Mouse (Mus musculus) lung, embryonic 15.5 days (tissue): ENCODE measurements at regions not wholly inside any gene's neighbourhood (a gene's known extent, or its start where the extent isn't known, plus 50 kb on each side); places are given as distances from the start of the nearest gene placed in this dataset.

Experiments used
- ATAC-seq: fragments of 200-750 bp; cut with Nextera tagmentation; 2 replicates; pipeline ENCODE4 v1.8.0; 2017; ENCODE audit warnings: moderate number of reproducible peaks, borderline replicate concordance; ENCODE audit not compliant: low FRiP score, low TSS enrichment; ENCODE audit errors: extremely low read depth
- H3K27ac ChIP-seq: fragments of 300-500 bp; sonication (generic); 2 replicates; pipeline ENCODE4 v1.5.1; 2015; ENCODE audit warnings: moderate library complexity, mild to moderate bottlenecking, inconsistent platforms
- H3K27me3 ChIP-seq: fragments of 300-500 bp; sonication (generic); 2 replicates; pipeline ENCODE4 v1.6.1; 2015; ENCODE audit warnings: inconsistent platforms
- H3K36me3 ChIP-seq: fragments of 300-500 bp; sonication (generic); 2 replicates; pipeline ENCODE4 v1.6.1; 2015; ENCODE audit warnings: inconsistent platforms
- H3K4me1 ChIP-seq: fragments of 300-500 bp; sonication (generic); 2 replicates; pipeline ENCODE4 v1.6.1; 2015; ENCODE audit warnings: inconsistent platforms
- H3K4me2 ChIP-seq: fragments of 300-500 bp; sonication (generic); 2 replicates; pipeline ENCODE4 v1.6.1; 2015; ENCODE audit warnings: inconsistent platforms, mild to moderate bottlenecking, moderate library complexity
- H3K4me3 ChIP-seq: fragments of 300-500 bp; sonication (generic); 2 replicates; pipeline ENCODE4 v1.5.1; 2015; ENCODE audit warnings: mild to moderate bottlenecking, inconsistent platforms
- H3K9ac ChIP-seq: fragments of 300-500 bp; sonication (generic); 2 replicates; pipeline ENCODE4 v1.6.1; 2015; ENCODE audit warnings: inconsistent platforms
- H3K9me3 ChIP-seq: fragments of 300-500 bp; sonication (generic); 2 replicates; pipeline ENCODE4 v1.6.1; 2016; ENCODE audit warnings: inconsistent platforms
- WGBS: fragments of 180-500 bp; shearing (Covaris S2); methylation state at CpG from one replicate; pipeline ENCODE4 v1.1.7; 2015; 5-methylcytosine and 5-hydroxymethylcytosine counted together

DNA sequence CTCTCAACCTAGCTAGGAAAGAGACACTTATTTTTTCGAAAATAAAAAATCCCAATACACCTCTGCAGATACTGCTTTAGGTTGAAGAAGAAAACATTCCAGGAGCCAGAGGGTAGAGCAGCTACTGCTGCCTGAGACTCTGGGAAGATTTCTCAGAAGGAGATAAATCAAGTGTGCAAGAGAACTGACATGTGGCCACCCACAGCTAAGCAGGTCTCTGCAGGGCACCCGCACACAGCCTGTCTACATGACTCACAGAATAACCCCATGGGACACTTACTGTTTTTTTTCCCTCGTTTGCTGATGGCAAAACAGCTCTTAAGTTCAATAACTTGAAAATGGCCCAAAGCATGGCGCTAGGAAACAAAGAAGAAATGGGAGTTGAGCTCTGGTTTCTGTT is 68.7 kb upstream of the Abca1 start:
- no peak for ATAC-seq

GRCm38 (mm10) chr4:53227771-53228170 is 68.1 kb upstream of the Abca1 start:
- H3K36me3 ChIP-seq, result no peaks in the 10 kb centered on the region
- no peak overlapping the region for H3K4me3 ChIP-seq
- 0 out of 2 replicates have a peak, but pooled peaks cover 6% of the 10 kb centered on the region for H3K4me1 ChIP-seq
- ATAC-seq, result no peak
- H3K9me3 ChIP-seq, result no peaks in the 10 kb centered on the region
- no peak overlapping the region for H3K9ac ChIP-seq
- H3K27me3 ChIP-seq, result no peaks in the 10 kb centered on the region
- no peak overlapping the region for H3K27ac ChIP-seq
- H3K4me2 ChIP-seq, result no peak overlapping the region
- 40% methylated on average over 8 of the region's 8 CpGs for WGBS

More for the DNA sequence above, 68.7 kb upstream of the Abca1 start:
- Histone ChIP-seq H3K4me2 (no peak overlapping the region), H3K4me3 (no peak overlapping the region), H3K4me1 (0 out of 2 replicates have a peak, but pooled peaks cover under 1% of the 10 kb centered on the region), H3K9ac (no peak overlapping the region), H3K27me3 (no peaks in the 10 kb centered on the region), H3K9me3 (no peaks in the 10 kb centered on the region), H3K36me3 (no peaks in the 10 kb centered on the region), H3K27ac (no peak overlapping the region)
- 64% methylated on average over 4 of the region's 4 CpGs for WGBS

DNA sequence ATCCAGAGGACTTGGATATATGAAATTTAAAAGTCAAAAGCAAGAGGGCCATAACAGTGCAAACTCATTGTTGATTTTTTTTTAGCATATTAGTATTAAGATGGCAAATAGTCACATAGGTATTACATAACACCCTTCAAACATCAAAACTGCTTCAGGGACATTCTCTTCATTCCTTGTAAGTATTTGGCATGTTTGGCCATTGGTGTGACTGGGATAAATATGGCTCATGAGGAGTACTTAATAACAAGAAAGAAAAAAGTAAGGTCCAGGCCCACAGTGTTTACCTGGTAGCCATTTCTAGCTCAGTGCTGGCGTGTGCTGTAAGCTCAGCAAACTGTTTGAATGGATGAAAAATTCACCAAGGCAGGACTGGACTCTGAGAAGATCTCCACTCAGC is 67.4 kb upstream of the Abca1 start:
- Histone ChIP-seq H3K4me1 (0 out of 2 replicates have a peak, but pooled peaks cover 8% of the 10 kb centered on the region), H3K36me3 (no peaks in the 10 kb centered on the region), H3K9me3 (no peaks in the 10 kb centered on the region), H3K9ac (no peak overlapping the region), H3K27ac (no peak overlapping the region), H3K4me3 (no peak overlapping the region), H3K4me2 (no peak overlapping the region), H3K27me3 (no peaks in the 10 kb centered on the region)
- no peak for ATAC-seq
- WGBS, result 71% methylated on average over 1 of the region's 1 CpGs

GRCm38 (mm10) chr4:53226376-53226775 is 66.7 kb upstream of the Abca1 start:
- no peaks in the 10 kb centered on the region for H3K36me3 ChIP-seq
- 0 out of 2 replicates have a peak, but pooled peaks cover 8% of the 10 kb centered on the region for H3K4me1 ChIP-seq
- H3K9ac ChIP-seq, result no peak overlapping the region
- no peak for ATAC-seq
- no peaks in the 10 kb centered on the region for H3K27me3 ChIP-seq
- no peak overlapping the region for H3K27ac ChIP-seq
- no peaks in the 10 kb centered on the region for H3K9me3 ChIP-seq
- no peak overlapping the region for H3K4me3 ChIP-seq
- 78% methylated on average over 3 of the region's 3 CpGs for WGBS
- no peak overlapping the region for H3K4me2 ChIP-seq

DNA sequence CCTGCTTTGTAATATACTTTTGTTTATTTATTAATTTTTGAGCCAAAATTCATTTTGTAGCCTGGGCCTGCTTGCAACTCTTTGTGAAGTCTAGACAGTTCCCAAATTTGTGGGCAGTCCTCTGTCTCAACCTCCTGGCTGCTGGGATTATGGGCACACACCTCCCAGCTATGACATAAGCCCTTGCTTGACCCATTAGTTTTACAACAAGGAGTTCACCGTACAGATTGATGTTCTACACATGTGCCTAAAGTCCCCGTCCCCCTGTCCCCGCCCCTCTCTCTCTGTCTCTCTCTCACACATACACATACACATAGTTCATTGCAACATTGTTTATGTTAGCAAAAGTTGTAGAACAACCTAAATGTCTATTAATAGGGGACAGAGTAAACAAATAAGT is 63.7 kb upstream of the Abca1 start:
- no peaks in the 10 kb centered on the region for H3K36me3 ChIP-seq
- peak; percentile 20; the same call in 1 of the 2 replicates for ATAC-seq
- no peak overlapping the region for H3K4me2 ChIP-seq
- no peak overlapping the region for H3K4me3 ChIP-seq
- no peak overlapping the region for H3K9ac ChIP-seq
- H3K4me1 ChIP-seq, result peaks cover 21% of the 10 kb centered on the region
- no peaks in the 10 kb centered on the region for H3K27me3 ChIP-seq
- 53% methylated on average over 3 of the region's 3 CpGs for WGBS
- no peak overlapping the region for H3K27ac ChIP-seq
- H3K9me3 ChIP-seq, result no peaks in the 10 kb centered on the region

GRCm38 (mm10) chr4:53220809-53221208 is 61.1 kb upstream of the Abca1 start:
- Histone ChIP-seq H3K4me1 (peaks cover 35% of the 10 kb centered on the region), H3K4me2 (no peak overlapping the region), H3K9ac (no peak overlapping the region), H3K9me3 (no peaks in the 10 kb centered on the region), H3K4me3 (no peak overlapping the region), H3K36me3 (no peaks in the 10 kb centered on the region), H3K27me3 (no peaks in the 10 kb centered on the region), H3K27ac (no peak overlapping the region)
- no peak for ATAC-seq
- WGBS, result 76% methylated on average over 4 of the region's 4 CpGs

DNA sequence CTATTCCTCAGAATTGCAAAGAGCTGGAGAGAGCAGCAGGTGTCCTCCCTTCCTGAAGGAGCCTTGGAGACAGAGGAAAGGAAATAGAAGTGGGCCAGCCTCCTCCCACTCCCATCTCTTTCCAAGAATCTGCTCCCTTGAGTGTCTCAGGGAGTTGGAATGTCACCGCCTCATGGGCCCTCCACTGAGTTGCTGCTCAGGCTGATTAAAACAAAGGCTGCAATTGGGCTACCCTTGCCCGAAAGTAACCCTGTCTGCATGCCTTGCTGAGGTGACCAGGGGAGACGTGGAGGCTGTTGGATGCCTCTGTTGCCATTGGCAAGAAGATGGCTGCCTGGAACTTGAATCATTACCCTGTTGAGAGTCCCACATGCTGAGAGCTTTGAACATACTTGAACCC is 59.7 kb upstream of the Abca1 start:
- Histone ChIP-seq H3K27ac (no peak overlapping the region), H3K9ac (no peak overlapping the region), H3K4me3 (no peak overlapping the region), H3K4me2 (no peak overlapping the region), H3K9me3 (no peaks in the 10 kb centered on the region), H3K36me3 (no peaks in the 10 kb centered on the region), H3K27me3 (no peaks in the 10 kb centered on the region), H3K4me1 (peaks cover 35% of the 10 kb centered on the region)
- ATAC-seq, result no peak
- 65% methylated on average over 3 of the region's 3 CpGs for WGBS

GRCm38 (mm10) chr4:53218752-53219151 is 59.1 kb upstream of the Abca1 start:
- Histone ChIP-seq H3K9me3 (no peaks in the 10 kb centered on the region), H3K9ac (no peak overlapping the region), H3K4me3 (no peak overlapping the region), H3K4me2 (no peak overlapping the region), H3K36me3 (no peaks in the 10 kb centered on the region), H3K27ac (no peak overlapping the region), H3K4me1 (peaks cover 35% of the 10 kb centered on the region), H3K27me3 (no peaks in the 10 kb centered on the region)
- 25% methylated on average over 7 of the region's 7 CpGs for WGBS
- ATAC-seq, result no peak

GRCm38 (mm10) chr4:53218291-53218640 is 58.6 kb upstream of the Abca1 start:
- peak overlapping the region; percentile 54 for H3K4me3 ChIP-seq
- WGBS, result 34% methylated on average over 5 of the region's 5 CpGs

DNA sequence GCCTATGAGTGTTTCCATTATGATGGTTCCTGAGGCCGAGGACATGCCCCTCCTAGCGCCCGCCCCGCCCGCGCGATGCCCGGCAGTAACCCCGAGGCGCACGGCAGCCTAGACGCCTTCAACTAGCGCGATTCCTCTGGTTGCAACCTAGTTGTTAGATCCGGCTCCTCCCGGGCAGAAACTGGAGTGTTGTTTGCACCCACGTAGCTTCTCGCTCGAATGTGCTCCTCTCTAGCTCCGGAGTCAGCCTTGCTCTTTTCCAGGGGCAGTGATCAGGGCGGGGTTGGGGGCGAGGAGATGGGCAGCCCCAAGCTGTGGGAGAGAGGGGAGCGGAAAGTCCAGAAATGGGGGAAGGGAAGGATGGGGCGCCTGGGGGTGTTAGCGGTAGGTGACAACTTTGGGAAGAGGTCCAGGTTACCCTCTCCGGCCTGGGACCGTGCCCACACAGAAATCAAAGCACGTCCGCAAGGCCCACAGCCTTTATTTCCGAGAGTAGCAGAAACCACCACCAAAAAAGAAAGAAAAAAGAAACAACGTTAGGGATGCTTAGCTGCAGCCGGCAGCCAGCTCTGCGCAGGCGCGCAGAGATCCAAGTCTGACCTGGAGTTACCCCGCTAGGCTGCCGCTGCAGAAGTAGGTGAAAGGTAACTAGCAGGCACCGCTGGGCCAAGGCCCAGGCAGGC is 58.1 kb upstream of the Abca1 start:
- Histone ChIP-seq H3K36me3 (no peaks in the 10 kb centered on the region), H3K9me3 (no peaks in the 10 kb centered on the region), H3K9ac (peak overlapping the region; percentile 42), H3K27me3 (no peaks in the 10 kb centered on the region), H3K4me3 (peak overlapping the region; percentile 54), H3K4me1 (peaks cover 28% of the 10 kb centered on the region), H3K4me2 (peak overlapping the region; percentile 97), H3K27ac (peak overlapping the region; percentile 73)
- under 1% methylated on average over 38 of the region's 38 CpGs for WGBS
- peak; percentile 91 for ATAC-seq

More at GRCm38 (mm10) chr4:53218291-53218640, 58.6 kb upstream of the Abca1 start:
- H3K4me1 ChIP-seq, result peaks cover 33% of the 10 kb centered on the region
- no peaks in the 10 kb centered on the region for H3K27me3 ChIP-seq
- ATAC-seq, result no peak
- H3K9me3 ChIP-seq, result no peaks in the 10 kb centered on the region
- no peaks in the 10 kb centered on the region for H3K36me3 ChIP-seq
- peak overlapping the region; percentile 73; the same call in 1 of the 2 replicates for H3K27ac ChIP-seq
- peak overlapping the region; percentile 97 for H3K4me2 ChIP-seq
- H3K9ac ChIP-seq, result peak overlapping the region; percentile 42; the same call in 1 of the 2 replicates

DNA sequence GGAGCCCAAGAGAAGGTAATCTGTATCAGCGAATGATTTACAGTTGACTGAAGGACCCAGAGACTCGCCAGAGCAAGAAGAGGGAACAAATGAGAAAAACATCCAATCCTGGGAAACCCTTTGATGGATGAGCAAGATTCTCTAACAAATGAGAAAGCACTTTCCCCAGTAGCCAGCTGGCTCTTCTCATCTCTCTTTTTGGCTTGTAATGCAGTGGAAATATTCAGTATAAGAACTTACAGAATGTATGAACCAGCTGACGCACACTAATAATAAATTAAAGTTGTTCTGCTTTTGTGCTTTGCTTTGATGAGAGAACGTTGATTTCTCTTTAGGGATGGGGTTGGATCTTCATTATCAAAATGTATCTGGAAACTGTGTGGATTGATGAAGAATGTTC is 52.8 kb upstream of the Abca1 start:
- Histone ChIP-seq H3K27ac (no peak overlapping the region), H3K36me3 (no peaks in the 10 kb centered on the region), H3K27me3 (no peaks in the 10 kb centered on the region), H3K4me2 (no peak overlapping the region), H3K9me3 (no peaks in the 10 kb centered on the region), H3K4me1 (peaks cover 6% of the 10 kb centered on the region; the same call in 1 of the 2 replicates), H3K9ac (no peak overlapping the region), H3K4me3 (no peak overlapping the region)
- 42% methylated on average over 4 of the region's 4 CpGs for WGBS
- ATAC-seq, result no peak

- Histone ChIP-seq H3K9me3 (no peaks in the 10 kb centered on the region), H3K4me1 (no peaks in the 10 kb centered on the region), H3K27me3 (no peaks in the 10 kb centered on the region), H3K36me3 (no peaks in the 10 kb centered on the region), H3K4me3 (no peak overlapping the region), H3K27ac (no peak overlapping the region), H3K4me2 (no peak overlapping the region), H3K9ac (no peak overlapping the region)
- ATAC-seq, result no peak
- 77% methylated on average over 3 of the region's 3 CpGs for WGBS
Observed at GRCm38 (mm10) chr4:53210685-53211084, 51.0 kb upstream of the Abca1 start.
